Mouse (Mus musculus): Measurements from ENCODE around the gene Tpo. TPM values are rescaled to one million over a fixed set of nuclear protein-coding genes. Genes with fewer than 3 reads are reported as not detected.
A peak's percentile ranks its signal among the peaks of the same experiment; 100 is the strongest.

Tpo gene
- polyA plus RNA-seq, 1 experiment from 2014 or later: not detected

DNA sequence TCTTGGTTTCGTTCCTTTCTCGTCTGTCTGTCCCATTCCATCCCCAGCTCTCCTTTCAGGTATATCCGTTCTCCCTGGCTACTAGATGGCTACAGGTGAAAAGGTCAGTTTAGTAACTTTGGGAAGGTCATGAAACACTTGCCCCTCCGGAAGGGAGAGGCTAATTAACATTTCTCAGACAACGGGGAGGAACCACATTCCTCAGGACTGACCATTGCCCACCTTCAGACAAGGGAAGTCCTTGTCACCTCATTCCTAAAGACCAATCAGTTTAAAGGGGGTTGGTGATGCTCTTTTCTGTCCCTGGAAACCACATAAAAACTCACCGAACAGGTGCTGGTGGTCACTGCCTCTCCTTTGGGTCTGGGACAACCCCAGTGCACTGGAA, 70.3 kb downstream of the Tpo start:
- no peaks in the 10 kb centered on the region for H3K27me3 ChIP-seq (replicated peaks; ENCODE audit: low read depth, poor library complexity, severe bottlenecking)
- no peaks in the 10 kb centered on the region for H3K9me3 ChIP-seq
- H3K27ac ChIP-seq (replicated peaks): no peak overlapping the region
- peaks cover 11% of the 10 kb centered on the region; the same call in 1 of the 2 replicates for H3K4me1 ChIP-seq
- DNase-seq (ENCODE audit: low spot score): no peak
- no peak overlapping the region for H3K4me3 ChIP-seq
- H3K36me3 ChIP-seq (replicated peaks): no peaks in the 10 kb centered on the region
- WGBS: 29% methylated on average over 6 of the region's 6 CpGs

GRCm38 (mm10) chr12:30061503-30062117, 70.8 kb downstream of the Tpo start:
- no peak overlapping the region for H3K4me3 ChIP-seq
- H3K36me3 ChIP-seq (replicated peaks): no peaks in the 10 kb centered on the region
- H3K27me3 ChIP-seq (replicated peaks; ENCODE audit: low read depth, poor library complexity, severe bottlenecking): no peaks in the 10 kb centered on the region
- DNase-seq (ENCODE audit: low spot score): no peak
- 25% methylated on average over 1 of the region's 1 CpGs for WGBS
- H3K4me1 ChIP-seq: peaks cover 11% of the 10 kb centered on the region; the same call in 1 of the 2 replicates
- H3K27ac ChIP-seq (replicated peaks): no peak overlapping the region
- no peaks in the 10 kb centered on the region for H3K9me3 ChIP-seq

DNA sequence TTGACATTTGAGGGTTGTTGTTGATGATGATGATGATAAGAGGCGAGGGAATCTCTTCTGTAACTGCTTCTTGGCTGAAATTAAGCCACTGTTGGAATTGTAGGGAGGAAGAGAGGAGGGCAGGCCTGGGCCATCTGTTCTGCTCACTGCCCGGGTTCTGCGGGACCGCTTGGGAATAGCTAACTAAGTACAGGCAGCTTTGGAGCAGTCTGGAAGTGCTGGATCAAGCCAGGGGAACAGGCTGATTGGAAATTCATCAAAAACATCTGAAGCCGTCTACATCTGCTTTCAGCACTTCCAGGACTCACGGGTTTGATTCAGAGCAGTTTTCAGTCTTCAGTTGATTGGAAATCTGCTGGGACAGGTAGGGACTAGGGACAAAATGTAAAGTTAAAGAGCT, 74.4 kb downstream of the Tpo start:
- Histone ChIP-seq H3K27me3 (replicated peaks; ENCODE audit: low read depth, poor library complexity, severe bottlenecking) (no peaks in the 10 kb centered on the region), H3K9me3 (no peaks in the 10 kb centered on the region), H3K4me1 (peaks cover 11% of the 10 kb centered on the region; the same call in 1 of the 2 replicates), H3K4me3 (no peak overlapping the region), H3K36me3 (replicated peaks) (no peaks in the 10 kb centered on the region), H3K27ac (replicated peaks) (no peak overlapping the region)
- DNase-seq (ENCODE audit: low spot score): no peak
- WGBS: 60% methylated on average over 6 of the region's 6 CpGs

- no peak overlapping the region for H3K27ac ChIP-seq (replicated peaks)
- H3K9me3 ChIP-seq: no peaks in the 10 kb centered on the region
- no peak for DNase-seq (ENCODE audit: low spot score)
- no peaks in the 10 kb centered on the region for H3K27me3 ChIP-seq (replicated peaks; ENCODE audit: low read depth, poor library complexity, severe bottlenecking)
- 0 out of 2 replicates have a peak, but pooled peaks cover 2% of the 10 kb centered on the region for H3K4me1 ChIP-seq
- H3K36me3 ChIP-seq (replicated peaks): no peaks in the 10 kb centered on the region
- 88% methylated on average over 11 of the region's 11 CpGs for WGBS
- no peak overlapping the region for H3K4me3 ChIP-seq
These were observed 77.5 kb downstream of the Tpo start for GRCm38 (mm10) chr12:30054761-30055540.

GRCm38 (mm10) chr12:30050235-30050634, 82.2 kb downstream of the Tpo start:
- peak; percentile 66 for DNase-seq (ENCODE audit: low spot score)
- WGBS: 20% methylated on average over 4 of the region's 4 CpGs
- Histone ChIP-seq H3K27me3 (replicated peaks; ENCODE audit: low read depth, poor library complexity, severe bottlenecking) (no peaks in the 10 kb centered on the region; the same call in 1 of the 2 replicates), H3K4me3 (no peak overlapping the region), H3K9me3 (no peaks in the 10 kb centered on the region), H3K36me3 (replicated peaks) (no peaks in the 10 kb centered on the region), H3K27ac (replicated peaks) (no peak overlapping the region), H3K4me1 (no peaks in the 10 kb centered on the region)

GRCm38 (mm10) chr12:30049818-30050217, 82.6 kb downstream of the Tpo start:
- H3K27me3 ChIP-seq (replicated peaks; ENCODE audit: low read depth, poor library complexity, severe bottlenecking): no peaks in the 10 kb centered on the region; the same call in 1 of the 2 replicates
- DNase-seq (ENCODE audit: low spot score): no peak
- WGBS: 85% methylated on average over 9 of the region's 9 CpGs
- no peak overlapping the region for H3K4me3 ChIP-seq
- H3K4me1 ChIP-seq: no peaks in the 10 kb centered on the region
- H3K36me3 ChIP-seq (replicated peaks): no peaks in the 10 kb centered on the region
- H3K9me3 ChIP-seq: no peaks in the 10 kb centered on the region
- no peak overlapping the region for H3K27ac ChIP-seq (replicated peaks)

GRCm38 (mm10) chr12:30048848-30049247, 83.6 kb downstream of the Tpo start:
- Histone ChIP-seq H3K27me3 (replicated peaks; ENCODE audit: low read depth, poor library complexity, severe bottlenecking) (no peaks in the 10 kb centered on the region; the same call in 1 of the 2 replicates), H3K9me3 (no peaks in the 10 kb centered on the region), H3K4me3 (no peak overlapping the region), H3K4me1 (no peaks in the 10 kb centered on the region), H3K27ac (replicated peaks) (no peak overlapping the region), H3K36me3 (replicated peaks) (no peaks in the 10 kb centered on the region)
- WGBS: 85% methylated on average over 6 of the region's 6 CpGs
- DNase-seq (ENCODE audit: low spot score): no peak

DNA sequence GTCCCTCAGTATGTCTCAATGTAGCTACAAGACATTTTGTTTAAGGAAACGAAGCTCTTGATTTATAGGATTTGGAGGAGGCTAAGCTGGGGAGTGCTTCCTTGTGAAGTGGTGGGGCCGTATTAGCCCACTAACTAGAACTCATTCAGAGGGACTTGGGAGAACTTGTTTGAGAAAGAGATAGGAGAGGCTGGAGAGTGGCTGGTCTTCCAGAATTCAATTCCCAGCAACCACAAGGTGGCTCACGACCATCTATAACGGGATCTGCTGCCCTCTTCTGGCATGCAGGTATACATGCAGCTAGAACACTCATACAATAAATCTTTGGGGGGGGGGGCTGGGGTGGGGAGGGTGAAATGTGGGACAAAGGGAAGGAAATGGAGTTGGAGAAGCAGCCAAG, 92.3 kb downstream of the Tpo start:
- Histone ChIP-seq H3K4me1 (peaks cover 42% of the 10 kb centered on the region), H3K36me3 (replicated peaks) (no peaks in the 10 kb centered on the region), H3K27me3 (replicated peaks; ENCODE audit: low read depth, poor library complexity, severe bottlenecking) (no peaks in the 10 kb centered on the region), H3K4me3 (no peak overlapping the region), H3K9me3 (no peaks in the 10 kb centered on the region), H3K27ac (replicated peaks) (no peak overlapping the region)
- DNase-seq (ENCODE audit: low spot score): peak; percentile 60
- WGBS: 24% methylated on average over 4 of the region's 4 CpGs

DNA sequence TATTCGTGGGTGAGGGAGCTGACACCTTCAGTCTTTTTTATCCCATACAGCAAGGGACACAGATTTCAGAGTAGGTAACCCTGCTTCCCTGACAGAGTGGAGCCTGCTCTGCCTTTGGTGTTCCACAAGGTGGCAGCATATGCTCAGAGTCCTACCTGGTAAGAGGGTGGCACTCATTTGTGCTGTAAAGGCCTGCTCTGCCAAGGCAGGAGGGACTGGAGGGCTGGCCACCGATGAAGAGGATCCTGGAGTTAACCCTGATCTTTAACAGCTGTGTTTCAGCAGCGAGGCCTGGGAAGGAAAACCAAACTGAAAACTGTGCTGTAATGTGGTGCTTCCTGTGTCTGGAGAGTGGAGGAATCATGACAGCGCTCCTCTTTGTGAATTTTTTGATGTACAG, 92.9 kb downstream of the Tpo start:
- Histone ChIP-seq H3K36me3 (replicated peaks) (no peaks in the 10 kb centered on the region), H3K4me1 (peaks cover 42% of the 10 kb centered on the region), H3K4me3 (no peak overlapping the region), H3K27me3 (replicated peaks; ENCODE audit: low read depth, poor library complexity, severe bottlenecking) (no peaks in the 10 kb centered on the region), H3K27ac (replicated peaks) (0 out of 2 replicates have a peak overlapping the region, but pooled peaks have one; percentile 4), H3K9me3 (no peaks in the 10 kb centered on the region)
- WGBS: 42% methylated on average over 4 of the region's 4 CpGs
- peak; percentile 49 for DNase-seq (ENCODE audit: low spot score)

DNA sequence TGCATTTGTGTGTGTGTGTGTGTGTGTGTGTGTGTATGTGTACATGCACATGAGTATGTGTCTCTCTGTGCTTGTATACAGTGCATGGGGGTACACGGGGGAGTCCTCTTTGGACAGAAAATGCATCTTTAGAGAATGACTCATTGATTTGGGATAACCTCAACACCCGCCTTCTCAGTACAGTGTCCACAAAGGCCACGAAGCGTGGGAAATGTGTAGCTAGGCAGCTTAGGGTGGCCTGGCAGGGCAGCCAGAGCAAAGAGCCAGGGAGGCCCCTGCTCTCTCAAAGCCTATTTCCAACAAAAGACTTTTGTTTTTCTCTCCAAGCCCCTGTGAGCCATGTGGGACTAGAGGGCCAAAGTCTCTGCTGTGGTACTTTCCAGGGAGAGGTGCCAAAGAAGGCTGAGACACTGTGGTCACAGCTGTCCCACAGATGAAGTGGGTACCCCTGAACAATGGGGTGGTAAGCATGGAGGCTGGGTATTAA, 95.8 kb downstream of the Tpo start:
- H3K4me3 ChIP-seq: no peak overlapping the region
- no peak for DNase-seq (ENCODE audit: low spot score)
- no peaks in the 10 kb centered on the region for H3K36me3 ChIP-seq (replicated peaks)
- 60% methylated on average over 4 of the region's 4 CpGs for WGBS
- H3K27me3 ChIP-seq (replicated peaks; ENCODE audit: low read depth, poor library complexity, severe bottlenecking): no peaks in the 10 kb centered on the region
- peak overlapping the region; percentile 61; the same call in 1 of the 2 replicates for H3K27ac ChIP-seq (replicated peaks)
- no peaks in the 10 kb centered on the region for H3K9me3 ChIP-seq
- peaks cover 36% of the 10 kb centered on the region for H3K4me1 ChIP-seq

GRCm38 (mm10) chr12:30035841-30036568, 96.4 kb downstream of the Tpo start:
- H3K36me3 ChIP-seq (replicated peaks): no peaks in the 10 kb centered on the region
- H3K4me3 ChIP-seq: no peak overlapping the region
- H3K27ac ChIP-seq (replicated peaks): peak overlapping the region; percentile 61; the same call in 1 of the 2 replicates
- no peaks in the 10 kb centered on the region for H3K9me3 ChIP-seq
- DNase-seq (ENCODE audit: low spot score): no peak
- H3K4me1 ChIP-seq: peaks cover 36% of the 10 kb centered on the region
- H3K27me3 ChIP-seq (replicated peaks; ENCODE audit: low read depth, poor library complexity, severe bottlenecking): no peaks in the 10 kb centered on the region

DNA sequence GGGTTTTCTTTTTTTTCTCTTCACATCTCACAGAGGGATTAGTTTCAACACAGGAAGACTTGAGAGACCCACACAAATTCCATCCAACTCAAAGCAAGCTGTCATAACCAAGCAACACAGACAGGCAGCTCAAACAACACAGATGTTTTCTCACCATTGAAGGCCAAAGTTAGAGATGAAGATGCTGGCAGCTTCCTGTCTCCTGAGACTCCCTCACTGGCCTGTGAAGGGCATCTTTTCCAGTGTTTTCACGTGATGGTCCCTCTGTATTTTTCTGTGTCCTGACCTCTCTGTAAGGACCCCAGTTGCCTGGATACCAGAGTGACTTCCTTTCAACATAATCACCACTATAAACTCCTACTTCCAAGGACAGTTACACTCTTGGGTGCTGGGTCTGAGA, 97.0 kb downstream of the Tpo start:
- WGBS: 43% methylated on average over 1 of the region's 1 CpGs
- Histone ChIP-seq H3K27ac (replicated peaks) (peak overlapping the region; percentile 11; the same call in 1 of the 2 replicates), H3K27me3 (replicated peaks; ENCODE audit: low read depth, poor library complexity, severe bottlenecking) (no peaks in the 10 kb centered on the region), H3K4me3 (no peak overlapping the region), H3K9me3 (no peaks in the 10 kb centered on the region), H3K36me3 (replicated peaks) (no peaks in the 10 kb centered on the region), H3K4me1 (peaks cover 36% of the 10 kb centered on the region)
- DNase-seq (ENCODE audit: low spot score): no peak
